Mouse (Mus musculus) adrenal gland, postnatal 25 days (tissue): Measurements from ENCODE around the gene Drc1. TPM values are rescaled to one million over a fixed set of nuclear protein-coding genes. Genes with fewer than 3 reads are reported as not detected.

Source experiments
- DNase-seq: peaks from one replicate; pipeline ENCODE4 v3.0.0; 2021; ENCODE audit warnings: mixed read lengths
- long read RNA-seq: library from polyadenylated mRNA; stranded (forward); transcript quantifications from one replicate; pipeline ENCODE4 v2.0.0, GENCODE M21; 2021
- total RNA-seq: library from RNA; stranded (reverse); gene quantifications from 2 replicates; pipeline ENCODE4 v1.2.3, GENCODE M21; 2021

Gene Drc1
- 0.82 TPM in 1 of 2 replicates, not detected in the other for total RNA-seq
- long read RNA-seq, partial matches to known transcripts = 0 of 2 reads
- long read RNA-seq, other reads (novel, unspliced or antisense) = 2 of 2 reads

DNA sequence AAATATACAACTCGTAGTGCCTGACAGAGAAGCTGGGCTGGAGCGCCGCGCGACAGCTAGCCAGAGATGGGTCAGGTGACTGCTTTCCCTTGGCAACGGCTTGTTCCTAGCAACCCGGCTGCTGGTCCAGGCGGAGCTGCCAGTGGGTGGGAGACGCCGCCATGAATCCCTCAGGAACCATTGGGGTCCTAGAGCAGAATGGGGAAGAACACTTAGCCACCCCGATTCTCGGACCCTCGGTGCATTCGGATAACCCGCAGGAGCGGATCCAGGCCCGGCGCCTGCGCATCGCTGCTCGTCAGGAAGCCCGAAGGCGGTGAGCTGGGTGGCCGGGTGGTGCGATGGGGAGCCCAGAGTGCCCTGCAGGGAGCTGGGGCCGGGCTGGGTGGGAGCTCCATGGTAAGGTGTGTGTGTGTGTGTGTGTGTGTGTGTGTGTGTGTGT lies at the start of gene Drc1:
Gene Drc1, plus strand, starts transcription at position 98 of the 442 bp plus-strand sequence.
- DNase-seq = peak; percentile 23

DNA sequence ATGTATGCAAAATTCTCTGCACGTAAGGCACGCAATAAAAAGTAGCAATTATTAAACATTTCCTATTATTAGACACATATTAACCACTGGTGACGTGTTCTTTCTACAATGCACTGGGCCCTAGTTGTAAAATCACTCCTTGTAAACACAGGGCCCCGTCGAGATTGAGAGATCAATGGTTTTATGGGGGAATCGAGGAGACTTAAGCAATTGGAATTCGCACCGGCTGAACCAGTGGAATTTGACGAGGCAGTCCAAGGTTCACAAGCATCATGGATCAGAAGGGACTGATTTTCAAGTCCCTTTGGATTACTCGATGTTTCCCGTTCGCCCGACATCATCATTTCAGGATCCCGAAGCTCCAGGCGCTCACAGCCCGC lies 49.3 kb upstream of the Drc1 start:
- no peak for DNase-seq

DNA sequence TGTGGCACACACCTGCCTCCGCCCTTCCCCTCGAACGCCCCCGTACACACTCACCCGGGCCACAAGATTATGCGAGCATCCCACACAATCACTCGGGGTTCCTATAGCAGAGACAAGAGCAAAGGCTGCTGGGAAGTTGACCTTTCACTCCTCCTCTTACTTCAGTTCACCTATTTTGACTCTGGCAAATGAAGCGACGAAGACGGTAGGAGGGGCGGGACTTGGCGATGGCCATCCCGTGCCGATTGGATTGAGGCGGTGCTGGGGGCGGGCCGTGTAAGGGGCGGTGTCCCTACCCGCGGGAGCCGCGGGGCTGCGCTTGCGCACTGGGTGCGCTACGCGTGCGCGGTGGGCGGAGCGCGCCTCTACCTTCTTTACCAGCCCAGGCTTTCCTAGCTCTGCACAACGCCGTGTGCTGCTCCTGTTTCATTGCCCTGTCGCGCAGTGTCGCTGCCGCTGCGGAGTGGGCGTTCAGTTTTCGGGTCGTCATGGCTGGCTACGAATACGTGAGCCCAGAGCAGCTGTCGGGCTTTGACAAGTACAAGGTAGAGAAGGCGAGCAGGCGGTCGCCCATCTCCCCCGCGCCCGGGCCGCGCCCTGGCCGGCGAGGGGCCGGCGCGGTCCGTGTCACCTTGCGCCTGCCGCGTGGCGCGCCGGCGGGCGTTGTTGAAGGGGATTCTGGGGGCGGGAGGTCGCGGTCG lies 48.8 kb upstream of the Drc1 start, which contains the start of gene Selenoi:
Gene Selenoi, plus strand, starts transcription at position 311 of the 701 bp plus-strand sequence.
- DNase-seq = peak; percentile 98

- DNase-seq = peak; percentile 17
Measured at GRCm38 (mm10) chr5:30233042-30233441, 48.1 kb upstream of the Drc1 start.

GRCm38 (mm10) chr5:30233979-30234378 lies 47.2 kb upstream of the Drc1 start:
- no peak for DNase-seq

DNA sequence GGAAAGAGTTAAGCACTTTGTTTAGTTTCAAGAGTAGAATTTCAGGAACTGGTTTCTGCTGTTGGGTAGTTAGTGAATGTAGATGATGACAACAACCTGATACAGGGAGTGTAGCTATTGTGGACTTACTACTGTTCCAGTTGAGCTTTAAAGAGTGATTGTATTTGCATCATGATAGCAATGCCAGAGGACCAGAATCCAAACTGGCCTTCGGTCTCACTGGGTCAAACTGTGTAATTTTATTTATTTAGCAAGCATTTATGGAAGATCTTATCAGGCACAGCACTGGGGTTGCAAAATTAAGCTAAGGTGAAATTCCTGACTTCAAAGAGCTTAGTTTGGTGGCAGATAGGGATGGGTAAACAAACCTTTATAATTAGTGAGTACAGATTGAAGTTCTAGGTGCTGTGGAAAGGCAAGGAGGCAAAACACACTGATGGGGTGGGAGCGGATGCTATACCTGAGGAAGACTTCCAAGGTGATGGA lies 45.5 kb upstream of the Drc1 start:
- DNase-seq = no peak

GRCm38 (mm10) chr5:30238533-30238932 lies 42.7 kb upstream of the Drc1 start:
- no peak for DNase-seq

- DNase-seq = no peak
Measured at GRCm38 (mm10) chr5:30240552-30240951, 40.6 kb upstream of the Drc1 start.

GRCm38 (mm10) chr5:30242410-30242809 lies 38.8 kb upstream of the Drc1 start:
- DNase-seq = no peak

GRCm38 (mm10) chr5:30243741-30244140 lies 37.4 kb upstream of the Drc1 start:
- no peak for DNase-seq

DNA sequence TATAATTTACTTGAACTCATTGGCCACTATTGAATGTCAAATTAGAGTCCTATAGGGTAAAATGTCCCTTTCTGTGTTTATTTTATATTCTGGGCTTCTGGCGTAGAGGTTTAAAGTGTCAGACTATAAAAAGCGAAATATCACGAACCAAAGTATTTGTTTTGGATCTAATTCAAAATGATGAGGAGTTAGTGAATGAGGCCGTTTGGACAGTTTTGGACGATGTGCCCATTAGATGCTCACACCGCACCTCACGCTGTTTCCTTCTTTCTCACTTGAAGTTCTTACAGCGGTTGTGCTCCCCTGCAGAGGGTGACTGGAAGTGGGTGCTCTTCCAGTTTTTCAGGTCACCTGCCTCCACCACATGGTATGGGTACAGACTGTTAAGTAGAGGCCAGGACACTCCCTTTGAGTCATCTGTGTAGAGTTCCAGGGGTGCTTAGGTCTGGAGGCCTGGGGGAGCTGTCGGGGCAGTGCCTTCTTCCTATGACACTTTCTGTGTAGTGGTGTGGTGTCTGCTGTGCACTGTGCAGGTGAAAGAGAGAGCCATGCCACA lies 35.2 kb upstream of the Drc1 start:
- no peak for DNase-seq

DNA sequence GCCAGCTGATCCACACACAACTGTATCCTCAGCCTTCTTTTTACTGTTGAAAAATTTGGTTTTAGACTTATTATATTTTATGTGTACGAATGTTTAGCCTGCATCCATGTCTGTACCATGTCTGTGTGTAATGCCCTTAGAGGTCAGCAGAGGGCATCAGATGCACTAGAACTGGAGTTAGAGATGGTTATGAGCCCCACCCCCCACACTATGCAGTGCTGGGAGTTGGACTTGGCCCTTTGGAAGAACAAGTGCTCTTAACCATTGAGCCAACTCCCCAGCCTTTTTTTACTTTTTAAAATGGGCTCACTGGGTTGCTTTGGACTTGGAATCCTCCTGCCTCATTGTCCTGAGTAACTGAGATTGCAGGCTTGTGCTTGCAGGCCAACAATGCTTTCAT lies 33.5 kb upstream of the Drc1 start:
- no peak for DNase-seq

DNA sequence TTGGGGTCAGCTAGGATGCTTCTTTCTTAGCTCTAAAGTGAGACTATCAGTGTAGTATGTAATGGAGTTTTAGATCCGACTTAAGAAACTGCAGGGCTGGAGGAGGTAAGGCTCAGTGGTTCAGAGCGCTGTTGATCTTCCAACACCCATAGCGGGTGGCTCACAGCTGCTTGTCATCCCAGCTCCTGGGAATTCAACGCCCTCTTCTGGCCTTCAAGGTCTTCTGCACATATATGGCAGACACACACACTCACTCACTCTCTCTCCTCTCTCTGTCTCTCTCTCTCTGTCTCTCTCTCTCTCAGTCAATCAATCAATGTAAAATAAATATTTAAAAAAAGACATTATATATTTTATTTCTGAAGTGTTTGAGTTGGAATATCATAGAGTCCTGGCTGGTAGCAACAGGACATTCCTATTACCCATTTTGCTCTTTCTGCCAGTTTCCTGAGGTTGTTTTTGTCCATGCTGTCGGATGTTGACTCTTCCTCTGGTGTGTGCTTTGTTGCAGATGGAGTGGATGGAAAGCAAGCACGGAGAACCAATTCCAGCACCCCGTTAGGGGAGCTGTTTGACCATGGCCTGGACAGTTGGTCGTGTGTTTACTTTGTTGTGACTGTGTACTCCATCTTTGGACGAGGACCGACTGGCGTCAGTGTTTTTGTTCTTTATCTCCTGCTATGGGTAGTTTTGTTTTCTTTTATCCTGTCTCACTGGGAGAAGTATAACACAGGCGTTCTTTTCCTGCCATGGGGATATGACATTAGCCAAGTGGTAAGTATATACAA lies 25.4 kb upstream of the Drc1 start:
- no peak for DNase-seq

DNA sequence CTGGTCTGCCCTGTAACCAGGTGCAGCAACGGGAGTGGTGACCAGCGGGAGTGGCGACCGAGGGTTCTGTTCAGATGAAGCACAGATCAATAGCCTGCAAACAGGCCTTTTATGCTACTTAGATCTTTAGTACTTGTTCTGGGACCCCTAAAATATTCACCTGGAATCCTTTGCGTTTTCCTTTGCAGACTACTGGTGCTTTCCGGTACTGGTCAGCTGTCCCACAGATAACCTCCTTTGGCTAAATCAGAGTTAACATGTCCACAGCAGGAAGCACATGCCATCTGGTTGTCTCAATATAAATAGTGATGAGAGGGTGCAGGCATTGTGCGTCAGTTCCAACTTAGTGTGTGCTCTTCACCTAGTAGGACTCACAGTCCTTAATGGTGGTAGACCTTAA lies 22.4 kb upstream of the Drc1 start:
- DNase-seq = no peak

GRCm38 (mm10) chr5:30270571-30271190 lies 10.5 kb upstream of the Drc1 start:
- no peak for DNase-seq

DNA sequence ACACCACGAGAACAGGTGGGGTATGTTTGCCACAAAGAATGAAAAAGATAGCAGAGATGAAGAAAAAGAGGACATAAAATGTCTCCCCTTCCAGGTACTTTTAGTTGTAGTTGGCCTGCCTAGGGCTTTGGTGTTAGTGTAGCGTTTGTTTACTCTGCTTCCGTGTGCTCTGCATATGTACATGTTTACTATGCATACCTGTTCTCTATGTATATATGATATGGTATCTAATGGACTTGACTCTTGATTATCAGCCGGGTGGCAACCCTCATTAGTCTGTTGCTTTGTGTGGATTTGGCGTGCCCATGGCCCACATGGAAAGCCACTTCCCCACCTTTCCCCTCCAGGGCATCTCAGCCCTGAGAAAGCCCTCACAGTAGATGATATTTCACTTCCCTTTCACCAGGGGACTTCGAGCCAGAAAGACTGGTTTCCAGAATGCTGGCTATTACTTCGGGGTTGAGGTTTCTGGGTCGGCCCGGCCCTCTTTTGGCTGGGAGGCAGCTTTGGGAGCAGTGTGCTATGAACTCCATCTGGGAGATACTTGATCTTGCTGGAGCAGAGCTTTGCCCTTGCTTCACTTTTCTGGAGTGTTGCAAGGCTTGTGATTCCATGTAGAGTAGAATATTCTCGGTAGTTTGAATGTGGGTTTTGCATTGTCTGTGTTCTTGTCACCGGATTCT lies 9.4 kb upstream of the Drc1 start:
- peak; percentile 9 for DNase-seq

GRCm38 (mm10) chr5:30276361-30276760 lies 4.8 kb upstream of the Drc1 start:
- no peak for DNase-seq

GRCm38 (mm10) chr5:30278952-30279351 lies 2.2 kb upstream of the Drc1 start:
- no peak for DNase-seq

DNA sequence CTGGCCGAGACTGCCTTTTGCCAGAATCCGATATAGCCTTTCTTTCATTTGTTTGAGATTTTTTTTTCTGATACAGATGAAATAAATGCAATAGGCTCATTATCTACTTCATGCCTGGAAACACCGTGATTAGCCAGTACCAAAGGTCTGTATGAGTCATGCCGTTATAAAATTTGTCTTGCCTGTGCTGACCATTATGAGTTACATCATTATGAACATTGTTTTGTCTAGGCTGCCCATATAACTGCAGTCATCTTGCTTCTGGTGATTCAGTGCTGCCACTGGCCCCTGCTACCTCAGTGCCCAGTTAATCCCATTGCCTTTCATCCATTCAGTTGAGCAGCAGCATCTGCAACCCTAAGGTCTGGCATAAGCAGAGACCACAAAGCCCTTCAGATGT lies 1.7 kb upstream of the Drc1 start:
- no peak for DNase-seq

GRCm38 (mm10) chr5:30280864-30281263 lies 324 bp upstream of the Drc1 start:
- DNase-seq = no peak

DNA sequence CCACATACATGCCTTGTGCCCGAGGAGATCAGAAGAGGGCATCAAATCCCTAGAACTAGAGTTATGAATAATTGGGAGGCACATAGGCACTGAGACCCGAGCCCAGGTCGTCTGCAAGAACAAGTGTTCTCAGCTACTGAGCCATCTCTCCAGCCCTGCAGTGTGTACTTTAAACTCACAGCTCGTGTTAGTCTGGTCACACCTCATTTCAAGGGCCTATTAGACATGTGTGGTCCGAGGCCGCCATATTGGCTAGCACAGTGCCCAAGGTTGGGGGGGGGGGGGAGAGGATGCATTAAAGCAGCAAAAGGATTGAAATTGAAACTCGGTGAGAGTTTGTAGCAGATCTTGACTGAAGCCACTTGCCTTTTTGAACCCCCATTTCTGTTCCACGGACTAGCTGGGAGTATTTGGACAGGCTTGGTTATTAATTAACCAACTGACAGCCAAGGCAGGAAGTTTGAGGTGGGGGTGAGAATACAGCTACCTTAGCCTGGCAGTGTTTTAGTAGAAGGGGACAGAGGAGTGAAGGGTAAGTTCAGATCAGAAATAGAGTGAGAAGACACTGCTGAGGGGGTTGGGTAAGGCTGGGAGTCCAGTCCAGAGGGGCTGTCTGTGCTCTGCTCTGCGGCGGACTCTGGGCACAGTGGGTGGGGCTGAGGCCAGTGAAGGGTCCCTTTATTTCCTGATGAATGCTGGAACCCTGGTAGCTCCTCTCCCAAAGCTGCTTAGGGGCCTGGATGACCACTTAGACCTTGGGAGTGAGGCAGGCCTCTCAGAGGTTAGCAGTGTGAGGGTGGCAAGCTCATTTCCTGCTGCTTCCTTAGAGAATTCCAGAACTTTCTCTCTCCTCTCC lies 5.0 kb downstream of the Drc1 start:
- DNase-seq = no peak
